Mouse (Mus musculus) kidney, adult 2 months (tissue): ENCODE measurements around the gene Camkk2.

ENCODE experiments used
- CTCF ChIP-seq: fragments of 200-500 bp; conservative IDR thresholded peaks from 2 replicates; pipeline ENCODE4 v1.5.1; 2011; ENCODE audit warnings: low read depth, mild to moderate bottlenecking, control low read depth, low read length, moderate library complexity, mixed read lengths; ENCODE audit not compliant: insufficient read depth, insufficient read length
- POLR2A ChIP-seq: fragments of 200-500 bp; IDR thresholded peaks from one replicate; pipeline ENCODE4 v1.6.1; 2011; ENCODE audit warnings: low read depth, low read length, control low read depth

DNA sequence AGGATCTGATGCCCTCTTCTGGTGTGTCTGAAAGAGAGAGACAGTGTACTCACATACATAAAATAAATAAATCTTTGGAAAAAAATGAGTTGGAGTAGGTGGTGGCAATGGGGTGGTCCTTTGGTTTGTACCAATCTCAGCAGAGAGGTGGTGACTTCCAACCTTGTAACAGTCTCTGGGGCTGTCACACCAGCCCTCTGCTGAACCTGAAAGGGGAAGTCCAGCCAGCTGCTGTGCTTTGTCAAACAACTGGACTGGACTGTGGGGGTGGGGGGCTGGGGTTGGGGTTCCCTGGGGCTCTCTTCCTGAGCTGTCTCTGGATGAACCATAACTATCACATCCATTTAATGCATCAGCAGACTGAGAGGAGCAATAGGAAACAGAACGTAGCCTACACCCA, 63.5 kb downstream of the Camkk2 start:
- TF ChIP-seq POLR2A (no peak), CTCF (no peak)
